Mouse (Mus musculus) c-Kit-positive CD71-negative TER-119-negative erythroid progenitor cells, embryonic 14.5 days (primary cell): Measurements from ENCODE around the gene Nckap5.

Source experiments
- DNase-seq: peaks from one replicate; pipeline ENCODE4 v3.0.0-alpha.2; 2013; ENCODE audit warnings: low read depth

Gene Nckap5

DNA sequence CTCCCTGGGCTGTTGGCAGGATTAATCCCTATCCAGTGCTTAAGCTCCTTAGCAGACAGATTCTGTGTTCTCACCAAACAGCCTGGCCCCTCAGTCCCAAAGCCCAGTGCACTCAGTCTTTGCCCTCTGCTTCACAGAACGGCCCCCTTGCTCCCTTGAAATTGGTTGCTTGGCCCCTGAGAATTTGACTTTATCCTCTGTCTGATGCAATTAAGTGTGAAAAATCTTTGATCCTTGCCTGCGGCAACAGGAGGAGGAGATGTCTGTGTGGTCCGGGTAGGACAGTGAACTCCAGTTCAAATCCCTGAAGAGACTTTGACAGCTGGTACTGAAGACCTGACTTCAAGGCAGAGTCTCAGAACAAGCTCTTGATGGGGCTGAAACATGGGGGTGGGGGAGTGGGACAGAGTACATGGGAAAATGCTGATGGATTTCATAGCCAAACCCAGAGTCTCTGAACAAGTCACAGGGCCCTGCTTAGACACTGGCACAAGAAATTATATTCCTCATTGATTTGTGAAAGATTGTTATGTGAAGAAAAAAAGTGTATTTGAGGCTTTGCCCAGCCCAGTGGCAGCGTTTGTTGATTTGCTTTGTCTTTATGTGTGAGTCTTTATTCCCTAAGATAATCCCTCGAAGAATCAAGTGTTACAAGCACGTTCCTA, 65.0 kb downstream of the Nckap5 start:
- DNase-seq, result no peak

DNA sequence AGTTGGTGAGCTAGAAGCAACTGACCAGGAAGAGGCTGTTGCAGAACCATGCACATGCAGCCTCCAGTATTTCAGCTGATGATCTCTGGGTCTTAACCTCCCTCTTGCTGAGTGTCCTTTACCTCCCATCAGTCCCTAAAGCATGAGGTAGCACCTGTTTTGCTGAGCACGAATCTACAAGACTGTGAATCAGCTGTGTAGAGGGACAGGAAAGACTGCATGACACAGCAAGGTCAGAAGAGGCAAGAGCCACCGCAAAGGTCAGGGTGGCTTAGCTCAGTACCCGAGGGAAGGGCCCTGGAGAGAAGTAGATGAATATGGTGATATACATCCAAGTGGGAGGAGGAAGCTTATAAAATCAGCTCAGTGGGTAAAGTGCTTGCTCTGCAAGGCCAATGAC, 66.4 kb downstream of the Nckap5 start:
- DNase-seq, result no peak

DNA sequence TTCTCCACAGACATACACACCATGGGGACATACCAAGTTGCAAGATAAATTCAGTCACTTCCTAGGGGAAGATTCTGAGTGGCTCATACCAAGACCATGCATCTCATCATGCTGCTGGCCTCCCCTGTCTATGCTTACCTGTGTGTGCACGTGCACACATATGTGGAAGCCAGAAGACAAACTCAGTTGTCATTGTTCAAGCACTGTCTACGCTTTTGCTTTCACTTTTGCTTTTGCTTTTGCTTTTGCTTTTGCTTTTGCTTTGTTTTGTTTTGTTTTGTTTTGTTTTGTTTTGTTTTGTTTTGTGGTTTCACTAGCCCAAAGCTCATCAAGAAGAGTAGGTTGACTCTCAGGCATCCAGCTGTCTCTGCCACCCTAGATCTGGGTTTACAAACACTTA, 67.4 kb downstream of the Nckap5 start:
- DNase-seq, result no peak

DNA sequence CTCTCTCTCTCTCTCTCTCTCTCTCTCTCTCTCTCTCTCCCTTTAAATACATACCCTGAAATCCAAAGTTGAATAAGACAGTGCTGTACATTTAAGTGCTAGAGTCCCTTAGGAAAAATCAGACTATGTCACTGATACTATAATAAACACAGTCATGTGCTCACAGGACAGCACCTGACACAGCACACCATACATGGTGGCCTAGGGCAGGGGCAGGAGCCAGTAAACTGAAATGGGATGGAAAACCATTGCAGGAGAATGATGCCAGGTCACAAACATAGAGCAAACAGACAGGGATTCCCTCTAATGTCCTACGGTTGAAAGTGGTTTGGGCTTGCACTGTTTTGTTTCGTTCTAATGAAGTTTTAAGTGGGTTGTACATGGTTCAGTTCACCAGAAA, 70.2 kb downstream of the Nckap5 start:
- DNase-seq, result no peak

DNA sequence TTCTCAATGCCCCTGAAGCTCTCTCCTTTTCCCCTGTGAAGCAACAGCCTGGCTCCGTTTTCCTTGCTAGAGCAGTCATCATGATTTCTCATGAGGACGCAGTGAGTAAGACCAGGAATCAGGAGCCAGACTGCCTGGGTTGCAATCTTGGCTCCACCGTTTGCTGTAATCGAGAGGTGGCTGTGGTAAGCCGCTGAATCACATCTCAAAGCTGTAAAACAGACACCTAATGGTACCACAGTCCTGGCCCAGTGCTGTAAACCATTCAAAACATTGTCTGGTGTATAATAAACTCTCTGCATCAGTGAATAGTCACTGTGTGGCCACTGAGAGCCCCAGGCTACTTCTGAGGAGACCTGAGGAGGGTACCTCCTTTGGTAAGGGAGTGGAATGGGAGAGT, 74.9 kb downstream of the Nckap5 start:
- DNase-seq, result no peak

DNA sequence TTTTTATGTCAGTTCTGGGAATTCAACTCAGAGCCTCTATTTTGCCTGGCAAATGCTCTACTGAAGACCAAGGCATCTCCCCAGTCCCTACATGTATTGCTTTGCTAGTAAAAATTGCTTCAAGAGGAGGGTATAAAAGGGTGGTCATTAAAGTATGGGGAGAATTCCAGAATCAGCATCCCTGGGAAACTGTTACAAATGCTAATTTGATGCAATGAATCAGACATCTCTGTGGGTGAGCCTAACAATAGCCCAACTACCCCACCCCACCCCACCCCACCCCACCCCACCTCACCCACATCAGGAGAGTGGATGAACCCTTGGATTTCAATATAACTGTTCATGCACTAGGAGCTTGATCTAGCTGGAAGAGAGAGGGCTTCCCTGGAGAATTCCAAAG, 77.0 kb downstream of the Nckap5 start:
- no peak for DNase-seq

DNA sequence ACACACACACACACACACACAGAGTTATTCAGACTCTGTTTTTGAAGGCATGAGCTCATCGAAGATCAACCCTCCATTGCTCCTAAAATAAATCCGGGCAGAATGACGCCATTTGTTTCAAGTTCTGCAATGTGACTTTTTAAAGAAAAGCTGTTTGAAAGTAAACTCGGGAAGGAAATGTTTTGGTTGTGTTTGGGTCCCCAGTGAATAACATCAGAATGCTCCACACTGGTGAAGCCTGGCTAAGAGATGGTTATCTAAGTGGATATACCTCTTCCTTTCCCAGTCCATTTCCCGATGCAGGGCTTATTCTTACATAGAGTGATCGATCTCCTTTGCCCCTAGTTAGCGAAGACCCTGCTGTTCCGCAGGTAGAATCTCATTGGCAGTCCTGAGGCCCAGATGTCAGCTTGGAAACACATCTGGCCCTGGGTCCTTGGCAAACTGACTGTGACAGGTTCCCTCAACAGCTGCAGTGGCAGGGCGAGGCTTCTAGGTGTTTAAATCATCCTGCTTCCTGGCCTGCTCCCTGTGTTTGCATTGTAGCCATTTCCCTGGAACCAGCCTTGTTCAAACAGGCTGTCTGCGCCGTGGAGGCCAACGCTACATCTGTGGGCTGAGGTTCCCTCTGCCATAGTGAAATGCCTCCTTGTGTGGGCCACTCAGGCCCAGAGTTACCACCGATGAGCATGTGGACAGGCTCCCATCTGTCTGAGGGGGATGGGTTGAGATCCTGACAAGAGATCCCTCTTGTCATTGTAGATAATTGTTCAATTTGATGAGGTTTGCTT, 78.2 kb downstream of the Nckap5 start:
- DNase-seq, result no peak

DNA sequence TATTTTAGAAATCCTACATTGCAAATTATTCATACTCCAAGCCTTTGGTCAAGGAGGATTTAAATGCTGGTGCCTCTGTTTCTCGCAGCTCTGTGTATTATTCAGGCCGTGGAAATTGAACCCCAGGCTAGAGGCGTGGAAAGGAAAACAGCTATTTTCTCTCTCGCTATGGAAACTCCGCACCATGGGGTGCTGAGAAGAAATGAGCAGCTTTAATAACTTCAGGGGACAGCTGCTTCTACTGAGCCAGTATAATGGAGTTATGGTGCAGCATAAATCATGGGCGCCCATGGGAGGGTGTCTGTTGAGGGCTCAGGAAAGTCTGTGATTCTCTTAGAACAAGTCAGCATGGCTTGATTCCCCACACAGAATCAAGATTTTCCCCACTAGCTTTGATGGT, 79.5 kb downstream of the Nckap5 start:
- no peak for DNase-seq

DNA sequence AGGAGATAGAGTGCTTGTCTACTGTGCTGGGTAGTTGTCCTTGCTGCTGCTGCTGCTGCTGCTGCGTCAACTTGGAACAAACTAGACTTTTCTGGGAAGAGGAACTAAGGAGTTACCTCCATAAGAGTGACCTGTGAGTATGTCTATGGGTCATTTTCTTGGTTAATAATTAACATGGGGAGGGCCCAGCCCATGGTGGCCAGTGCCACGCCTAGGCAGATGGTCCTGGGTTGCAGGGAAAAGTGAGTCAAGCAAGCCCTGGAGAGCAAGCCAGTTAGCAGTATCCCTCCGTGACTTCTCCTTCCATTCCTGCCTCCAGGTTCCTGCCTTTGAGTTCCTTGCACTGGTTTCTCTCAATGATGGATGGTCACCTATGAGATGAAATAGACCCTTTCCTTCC, 80.4 kb downstream of the Nckap5 start:
- DNase-seq, result no peak

DNA sequence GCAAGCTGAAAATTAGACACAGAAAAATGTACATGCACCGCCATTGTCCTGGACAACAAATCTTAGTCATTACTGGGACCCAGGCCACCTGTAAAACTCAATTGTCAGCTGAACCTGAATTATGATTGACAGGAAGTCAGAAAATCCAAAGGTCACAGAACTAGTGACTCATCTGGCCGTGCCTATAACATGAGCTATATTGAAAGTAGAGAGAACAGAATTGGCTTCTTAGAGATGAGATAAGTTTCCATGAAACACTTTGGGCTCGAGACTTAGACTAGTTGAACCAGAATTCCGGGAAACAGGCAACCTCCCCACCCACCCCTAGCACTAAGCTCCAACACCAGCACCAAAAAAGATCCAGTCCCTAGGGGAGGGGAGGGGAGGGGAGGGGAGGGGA, 82.7 kb downstream of the Nckap5 start:
- DNase-seq, result no peak

DNA sequence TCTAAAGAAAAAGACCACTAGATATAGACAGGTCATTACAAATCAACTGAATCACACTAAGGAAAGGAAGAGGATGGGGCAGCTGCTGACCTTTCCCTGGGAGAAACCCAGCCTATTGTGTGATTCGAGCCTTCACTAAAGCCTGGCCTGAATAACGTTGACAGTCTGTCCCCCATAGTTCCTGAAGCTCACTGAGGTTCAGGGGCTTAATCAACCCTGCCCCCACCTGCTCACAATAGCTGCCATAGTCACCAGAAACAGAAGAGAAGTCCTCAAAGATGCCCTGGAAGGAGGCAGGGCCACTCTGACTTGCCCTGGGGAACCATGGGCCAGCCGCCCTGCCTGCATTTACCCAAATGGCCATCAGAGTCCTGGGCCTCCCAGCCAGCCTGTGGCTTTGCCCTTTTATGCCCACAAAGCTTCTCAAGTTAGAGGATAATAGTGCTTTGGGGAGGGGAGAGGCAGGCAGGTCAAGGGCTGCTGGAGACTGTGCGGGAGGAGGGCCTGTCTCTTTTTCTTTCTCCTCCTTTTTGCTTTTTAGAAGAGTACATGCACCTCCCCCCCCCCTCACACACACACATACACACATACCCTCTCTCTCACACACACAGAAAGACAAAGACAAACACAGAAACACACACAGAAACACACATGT, 85.0 kb downstream of the Nckap5 start:
- DNase-seq, result no peak

DNA sequence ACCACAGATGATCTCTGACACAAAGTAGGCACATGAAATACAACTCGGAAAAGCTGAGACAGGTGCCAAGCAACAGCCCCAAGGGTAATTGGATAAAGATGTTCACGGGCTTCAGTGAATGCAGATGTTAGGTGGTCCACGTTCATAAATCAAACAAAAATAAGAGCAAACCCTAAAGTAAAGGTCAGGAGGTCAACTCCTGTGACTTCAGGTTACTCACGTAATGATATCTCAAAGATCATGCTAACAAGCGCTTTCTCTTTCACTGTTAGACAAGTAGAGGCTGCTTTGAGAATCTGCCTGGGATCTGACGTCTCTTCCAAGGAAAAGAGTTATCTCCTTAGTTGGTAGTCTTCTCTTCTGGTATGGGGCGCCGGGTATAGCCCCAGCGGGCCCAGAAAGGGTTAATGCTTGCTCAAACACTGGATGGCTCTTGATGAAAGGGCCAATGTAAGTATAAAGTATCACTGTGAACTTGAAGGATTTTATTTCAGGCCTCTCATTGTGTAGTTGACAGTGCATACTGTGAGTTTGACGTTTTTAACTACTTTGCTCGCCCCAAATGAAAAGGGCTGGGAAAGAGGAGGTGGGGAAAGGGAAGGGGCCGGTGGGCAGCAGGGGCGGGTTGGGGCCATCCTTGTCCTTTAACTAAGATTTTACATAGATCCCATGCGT, 85.8 kb downstream of the Nckap5 start:
- DNase-seq, result no peak

DNA sequence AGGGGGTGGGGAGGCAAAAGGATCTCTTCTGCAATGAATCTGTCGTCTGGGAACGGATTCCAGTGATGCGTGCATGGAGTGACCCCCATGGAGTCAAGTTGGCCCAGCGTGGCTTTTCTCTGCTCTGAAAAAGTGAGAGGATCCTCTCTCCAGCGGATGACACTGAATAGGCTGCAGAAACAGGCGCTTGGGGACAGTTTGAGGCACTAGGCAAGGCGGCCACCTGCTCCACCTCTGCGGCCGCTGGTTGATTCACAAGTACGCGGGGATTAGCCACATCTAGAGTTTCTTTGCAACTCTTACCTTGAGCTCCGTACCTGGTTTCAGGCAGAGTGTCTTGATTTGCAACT, 92.3 kb downstream of the Nckap5 start:
- DNase-seq, result no peak

DNA sequence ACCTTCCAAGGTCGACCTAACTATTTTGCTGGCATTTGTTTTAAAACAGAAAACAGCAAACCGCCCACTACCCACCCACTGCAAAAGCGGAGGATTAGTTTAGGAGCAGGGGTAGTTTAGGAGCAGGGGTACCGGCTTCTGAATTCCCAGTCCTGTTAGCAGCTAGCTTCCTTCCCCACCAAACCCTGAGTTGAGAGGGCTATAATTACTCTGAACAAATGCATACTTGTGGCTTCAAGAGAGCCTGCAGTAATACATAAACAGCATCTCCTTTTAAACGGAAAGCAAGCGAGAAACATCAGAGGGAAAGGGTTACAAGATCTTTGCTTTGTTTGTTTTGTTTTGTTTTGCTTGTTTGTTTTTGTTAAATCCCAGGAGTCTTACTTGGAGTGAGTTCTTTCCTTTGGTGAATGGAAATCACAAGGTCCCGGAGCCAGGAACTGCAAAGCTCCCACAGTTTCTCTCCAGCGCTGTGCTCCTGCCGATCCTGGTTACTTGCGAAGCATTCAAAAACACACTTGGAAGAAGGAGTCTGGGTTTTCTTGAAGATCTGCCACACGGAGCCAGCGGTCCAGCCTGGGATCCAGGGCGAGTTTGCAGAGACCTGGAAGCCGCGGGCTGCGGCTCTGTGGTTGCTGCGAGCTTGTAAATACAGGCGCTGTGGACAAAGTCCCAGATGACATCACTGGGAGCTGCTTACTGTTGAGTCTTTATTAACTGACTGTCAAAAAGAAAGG, 92.9 kb downstream of the Nckap5 start:
- no peak for DNase-seq

DNA sequence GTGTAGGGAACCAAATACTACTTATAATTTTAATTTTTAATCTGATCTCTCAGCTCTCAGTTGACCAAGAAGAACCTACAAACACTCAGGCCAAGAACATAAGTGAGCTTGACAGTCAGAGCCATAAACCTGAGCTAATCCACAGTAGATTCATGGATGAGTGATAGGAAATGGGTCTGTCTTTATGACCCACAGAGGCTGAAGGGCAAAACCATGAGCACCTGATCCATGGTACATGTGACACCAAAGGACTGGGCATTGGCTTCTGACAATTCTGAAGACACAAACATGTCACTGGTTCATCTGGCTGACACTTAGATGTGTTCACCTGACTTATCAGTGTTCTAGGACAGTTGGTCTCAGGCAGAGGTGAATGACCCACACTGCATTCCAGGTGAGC, 98.9 kb downstream of the Nckap5 start:
- no peak for DNase-seq

DNA sequence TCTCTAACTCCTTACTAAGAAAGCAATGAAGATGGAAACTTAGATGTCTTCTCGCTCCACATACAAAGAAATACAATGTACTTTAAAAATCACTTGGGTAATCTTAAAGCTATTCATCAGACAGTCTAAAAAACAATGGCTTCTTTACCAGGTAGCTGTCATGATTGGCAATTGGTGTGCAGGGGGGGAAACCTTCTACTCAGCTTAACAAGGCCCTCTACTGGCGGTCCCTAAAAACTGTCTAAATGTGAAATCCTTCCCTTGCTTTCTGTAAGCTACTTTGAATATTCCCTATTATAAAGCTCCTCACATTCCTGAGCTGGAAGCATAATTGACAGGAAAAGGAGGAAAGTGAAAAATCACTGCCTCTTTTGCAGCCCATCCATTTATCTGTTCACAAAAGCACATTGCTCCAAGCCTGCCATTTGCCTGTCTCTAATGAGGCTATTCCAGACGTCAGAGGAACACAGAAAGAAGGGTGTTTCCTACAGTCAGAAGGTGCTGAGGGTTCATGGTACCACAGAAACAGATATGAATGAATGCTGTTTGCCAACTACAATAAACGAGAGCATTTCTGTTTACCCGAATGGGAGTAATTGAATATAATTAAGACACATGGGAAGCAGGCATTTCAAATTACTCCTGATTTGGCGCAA, 104.1 kb downstream of the Nckap5 start:
- no peak for DNase-seq

DNA sequence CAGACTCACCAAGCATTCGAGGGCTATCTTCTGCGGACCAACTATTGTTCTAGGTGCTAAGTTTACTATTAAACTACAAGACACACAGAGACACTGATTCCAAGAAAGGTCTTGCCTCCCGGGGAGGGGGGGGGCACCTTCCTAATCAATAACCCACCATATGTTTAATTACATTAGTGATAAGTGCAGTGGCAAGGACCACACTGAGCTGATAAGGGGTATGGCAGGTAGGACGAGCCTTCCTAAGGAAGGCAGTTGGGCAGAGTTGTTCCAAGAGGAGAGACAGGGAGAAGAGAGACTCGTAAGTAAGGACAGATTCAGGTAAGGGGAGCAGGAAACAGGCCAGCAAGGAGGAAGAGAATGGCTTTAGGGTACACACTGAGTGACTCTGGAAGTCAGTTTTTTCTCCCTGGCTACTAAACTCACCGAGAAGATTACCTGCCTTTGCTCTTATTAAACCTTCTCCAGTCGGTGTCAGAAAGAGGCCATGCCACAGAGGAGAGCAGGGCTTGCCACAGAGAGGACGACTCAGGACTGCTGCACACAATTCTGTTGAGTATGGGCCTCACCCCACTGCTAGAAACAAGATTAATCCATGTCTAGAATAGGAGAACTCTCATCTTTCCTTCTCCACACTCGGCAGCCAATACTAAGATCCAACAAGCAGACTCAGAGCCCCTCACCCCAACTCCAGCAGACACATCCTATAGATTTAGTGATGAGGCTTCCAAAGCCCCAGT, 104.8 kb downstream of the Nckap5 start:
- DNase-seq, result no peak

DNA sequence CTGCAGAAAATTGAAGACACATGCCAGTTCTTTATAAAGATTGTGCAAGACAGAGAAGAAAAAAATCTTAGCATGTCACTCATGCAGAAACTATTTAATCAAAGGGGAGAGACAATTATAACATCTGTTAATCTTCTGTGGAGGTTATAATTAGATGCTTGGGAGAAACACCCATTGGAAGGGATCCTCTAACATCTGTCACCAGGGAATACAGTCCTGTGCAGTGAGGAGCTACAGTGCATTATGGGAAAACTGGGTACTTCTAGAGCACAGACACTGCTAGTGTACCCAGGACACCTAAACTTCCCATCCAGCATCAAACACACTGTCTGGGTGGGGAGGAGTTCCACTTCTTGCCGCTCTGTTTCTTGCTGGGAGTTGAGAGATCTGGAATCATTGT, 108.7 kb downstream of the Nckap5 start:
- DNase-seq, result no peak

DNA sequence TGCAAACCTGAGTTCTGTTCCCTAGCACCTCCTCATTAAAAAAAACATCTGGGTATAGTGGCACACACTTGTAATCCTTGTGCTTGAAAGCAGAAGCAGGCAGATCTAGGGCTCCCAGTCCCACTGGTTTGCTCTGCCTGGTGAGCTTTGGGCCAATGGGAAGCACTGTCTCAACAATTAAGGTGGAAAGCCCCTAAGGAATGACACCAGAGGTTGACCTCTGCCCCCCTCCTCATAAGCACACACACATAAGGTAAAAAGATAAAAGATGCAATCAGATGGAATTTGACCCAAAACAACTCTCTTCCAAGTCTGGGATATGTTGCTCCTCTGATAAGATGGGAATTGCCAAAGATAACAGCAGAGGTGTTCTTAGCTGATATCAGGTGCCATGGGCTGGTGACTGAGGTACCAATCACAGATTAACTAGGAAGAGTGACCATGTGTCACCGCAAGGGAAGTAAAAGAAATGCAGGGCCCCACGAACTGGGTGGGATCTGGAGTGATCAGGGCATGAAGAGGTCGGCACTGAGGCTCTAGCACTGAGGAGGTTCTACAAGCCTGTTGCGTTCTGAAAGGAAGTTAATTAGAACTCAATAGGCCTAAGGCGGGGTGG, 110.8 kb downstream of the Nckap5 start:
- no peak for DNase-seq

DNA sequence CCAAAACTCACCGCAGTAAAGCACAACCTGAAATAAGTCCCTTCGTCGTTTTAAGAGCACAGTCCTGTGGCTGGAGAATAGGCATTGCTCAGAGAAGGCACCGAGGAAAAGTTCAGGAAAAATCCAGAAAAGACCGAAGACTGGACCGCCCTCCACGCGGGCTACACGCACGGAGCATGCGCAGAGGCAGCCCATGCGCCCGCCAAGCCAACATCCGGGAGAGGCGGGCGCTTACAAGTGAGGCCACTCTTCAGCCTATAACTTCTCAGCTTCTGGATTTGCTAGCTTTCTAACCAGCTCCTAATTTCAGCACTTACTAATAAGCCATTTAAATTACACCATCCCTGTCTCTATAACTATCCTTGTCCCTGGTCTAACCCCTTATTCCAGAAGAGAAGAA, 124.0 kb downstream of the Nckap5 start:
- DNase-seq, result no peak

DNA sequence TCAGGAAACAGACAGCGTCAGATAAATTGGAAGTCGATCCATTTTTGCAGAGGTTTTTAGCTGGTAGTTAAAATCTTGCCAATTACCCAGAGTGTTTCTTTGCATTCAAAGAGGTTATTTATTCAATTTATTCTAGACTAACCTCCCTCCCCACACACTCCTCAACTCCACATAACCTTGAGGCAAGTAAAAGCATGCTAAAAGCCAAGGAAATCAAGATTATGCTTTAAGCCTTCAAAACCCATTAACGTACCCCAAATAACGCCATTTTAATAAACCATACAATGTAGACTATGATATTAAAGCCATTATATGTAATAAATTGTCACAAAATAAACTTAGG, 129.7 kb downstream of the Nckap5 start:
- no peak for DNase-seq
